42 mouse cellular contexts compared by ENCODE assay signal in the genomic region with DNA sequence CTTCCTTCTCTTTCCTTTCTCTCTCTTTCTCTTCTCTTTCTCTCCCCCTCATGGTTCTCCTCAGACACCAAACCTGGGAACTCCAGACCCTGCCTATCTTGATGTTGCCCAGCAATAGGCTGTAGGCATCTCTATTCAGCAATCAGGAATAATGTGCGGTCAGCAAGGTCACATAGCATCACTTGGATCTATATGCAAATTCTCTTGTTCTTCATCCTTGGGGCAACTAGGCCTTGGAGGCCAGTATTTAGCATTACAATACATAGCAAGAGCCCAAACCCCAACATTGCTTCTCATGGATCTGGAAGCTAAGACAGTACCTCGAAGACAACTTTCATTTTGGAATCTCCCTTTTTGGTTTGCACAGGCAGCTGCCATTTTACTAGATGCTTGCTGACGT. TPM values are rescaled to one million over a fixed set of nuclear protein-coding genes. Genes with fewer than 3 reads are reported as not detected.
"Had no signal": no experiment of that assay in that cellular context is flagged by ENCODE, and none has a peak within 500 bp of the region (broad histone marks: within the 10 kb centered on the region; RNA-seq: fewer than 3 reads in every experiment).

No protein-coding gene starts in this region.

- DNase-seq: gastrocnemius, adult 2 months; gastrocnemius, postnatal 10 days; gastrocnemius, postnatal 25 days; heart, adult 2 months; heart, postnatal 4 days; kidney, adult 18-20 months; kidney, adult 8-10 months; kidney, postnatal 10 days; kidney, postnatal 25 days; kidney, postnatal 4 days; layer of hippocampus, adult 9-11 months; layer of hippocampus, postnatal 36 days; left cerebral cortex, postnatal 4 days had no signal

- ATAC-seq: hindbrain, embryonic 16.5 days; inflammation-experienced regulatory T-cells, adult 6 months; intestine, embryonic 15.5 days; intestine, postnatal 0 days; liver, embryonic 12.5 days had no signal

RNA-seq across cellular contexts. Expression of a gene that starts 19.9 kb away (rescaled TPM):
- total RNA-seq: gastrocnemius, adult 2 months; gastrocnemius, postnatal 10 days; gastrocnemius, postnatal 25 days; gastrocnemius, postnatal 4 days; granulocyte monocyte progenitor cell, adult 5-6 weeks; heart, adult 2 months; heart, postnatal 25 days; heart, postnatal 4 days; layer of hippocampus, adult 18-20 months; layer of hippocampus, adult 8-10 months; layer of hippocampus, postnatal 14 days; layer of hippocampus, postnatal 36 days; left cerebral cortex, adult 18-20 months; left cerebral cortex, adult 8-10 months; left cerebral cortex, postnatal 10 days; left cerebral cortex, postnatal 25 days; left cerebral cortex, postnatal 4 days had no signal
- polyA plus RNA-seq: heart, adult 2 months; heart, embryonic 11.5 days; heart, embryonic 13.5 days; heart, embryonic 15.5 days; heart, postnatal 0 days; hindbrain, embryonic 11.5 days; hindbrain, embryonic 13.5 days; hindbrain, embryonic 16.5 days; inflammation-experienced regulatory T-cells, adult 6 months; kidney, embryonic 14.5 days; kidney, embryonic 16.5 days; limb, embryonic 11.5 days; limb, embryonic 13.5 days; limb, embryonic 15.5 days; liver, adult 2 months; liver, embryonic 12.5 days; liver, embryonic 14.5 days; liver, embryonic 16.5 days had no signal

RNA-seq across cellular contexts. Expression of a gene that starts 44.0 kb away (rescaled TPM):
- total RNA-seq: gastrocnemius, adult 2 months; gastrocnemius, postnatal 10 days; gastrocnemius, postnatal 25 days; gastrocnemius, postnatal 4 days; granulocyte monocyte progenitor cell, adult 5-6 weeks; heart, adult 2 months; heart, postnatal 25 days; heart, postnatal 4 days; layer of hippocampus, adult 18-20 months; layer of hippocampus, adult 8-10 months; layer of hippocampus, postnatal 14 days; layer of hippocampus, postnatal 36 days; left cerebral cortex, adult 18-20 months; left cerebral cortex, adult 8-10 months; left cerebral cortex, postnatal 10 days; left cerebral cortex, postnatal 25 days; left cerebral cortex, postnatal 4 days had no signal
- polyA plus RNA-seq: heart, adult 2 months; heart, embryonic 11.5 days; heart, embryonic 13.5 days; heart, embryonic 15.5 days; heart, postnatal 0 days; hindbrain, embryonic 11.5 days; hindbrain, embryonic 13.5 days; hindbrain, embryonic 16.5 days; inflammation-experienced regulatory T-cells, adult 6 months; kidney, embryonic 14.5 days; kidney, embryonic 16.5 days; limb, embryonic 11.5 days; limb, embryonic 13.5 days; liver, adult 2 months; liver, embryonic 12.5 days; liver, embryonic 14.5 days; liver, embryonic 16.5 days had no signal
